Mouse (Mus musculus) monocyte, adult 5-6 weeks (primary cell): Measurements from ENCODE around the gene Bmper. TPM values are rescaled to one million over a fixed set of nuclear protein-coding genes. Genes with fewer than 3 reads are reported as not detected.

ENCODE experiments used
- ATAC-seq: fragments of 153-309, 156-312 bp; replicated peaks from 2 replicates; pipeline ENCODE4 v1.8.0; 2017; ENCODE audit warnings: mild to moderate bottlenecking; ENCODE audit not compliant: low TSS enrichment, insufficient number of reproducible peaks, severe bottlenecking, poor library complexity, low FRiP score
- total RNA-seq: library from RNA; stranded (forward); fragments of 200-1000, 200-491, 200-594 nt; gene quantifications from 3 replicates; pipeline ENCODE4 v1.2.3, GENCODE M21; 2017

Gene Bmper
- total RNA-seq, 1 experiment from 2014 or later: not detected

DNA sequence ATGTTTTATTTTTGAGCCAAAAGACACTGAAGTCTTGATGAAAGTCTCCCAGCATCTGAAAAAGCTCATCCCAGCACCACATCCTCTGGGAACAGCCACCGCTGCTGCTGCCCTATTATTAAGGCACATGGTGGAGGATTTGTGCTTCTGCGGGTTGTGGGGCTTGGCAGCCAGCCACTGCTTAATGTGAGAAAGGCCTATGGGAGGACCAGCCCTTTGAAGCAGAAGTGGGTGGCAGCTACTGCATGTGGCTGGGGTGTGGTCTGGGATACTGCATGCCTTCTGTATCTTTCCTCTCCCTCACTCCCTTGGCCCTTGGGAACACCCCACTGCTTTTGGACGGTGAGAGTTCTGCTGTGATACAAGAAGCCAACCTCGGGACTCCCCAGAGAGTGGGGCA lies 237.8 kb downstream of the Bmper start:
- ATAC-seq: no peak

GRCm38 (mm10) chr9:23462949-23463608 lies 240.2 kb downstream of the Bmper start:
- ATAC-seq: no peak

DNA sequence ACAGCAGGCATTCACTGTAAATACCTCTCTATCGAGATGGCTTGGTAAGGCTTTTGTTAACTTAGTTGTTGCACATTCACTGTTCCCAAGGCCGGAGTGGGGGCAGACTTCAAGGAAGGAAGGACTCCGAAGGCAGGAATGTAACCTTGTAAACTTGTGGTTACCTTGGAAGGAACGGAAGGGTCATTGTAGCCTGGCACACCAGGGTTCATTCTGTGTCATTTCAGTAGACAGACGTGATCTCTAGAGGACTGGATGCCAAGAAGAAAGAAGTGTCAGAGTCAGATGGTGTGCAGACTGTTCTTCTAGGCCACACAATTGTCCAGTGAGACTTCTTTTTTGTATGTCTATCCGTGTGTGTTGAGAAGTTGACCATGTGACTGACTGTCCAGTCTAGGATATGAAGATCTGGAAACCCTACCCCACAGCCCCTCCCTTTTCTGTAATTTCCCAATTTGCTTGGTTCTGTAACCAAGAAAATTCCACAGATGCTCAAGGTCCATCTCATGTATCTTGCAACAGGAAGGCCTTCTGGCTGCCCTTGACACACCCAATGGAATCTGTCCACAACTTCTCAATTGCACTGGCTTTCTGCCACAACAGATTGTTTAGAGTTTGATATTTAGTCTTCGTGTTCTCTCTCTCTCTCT lies 242.2 kb downstream of the Bmper start:
- ATAC-seq: no peak

GRCm38 (mm10) chr9:23469886-23470285 lies 247.0 kb downstream of the Bmper start:
- no peak for ATAC-seq

DNA sequence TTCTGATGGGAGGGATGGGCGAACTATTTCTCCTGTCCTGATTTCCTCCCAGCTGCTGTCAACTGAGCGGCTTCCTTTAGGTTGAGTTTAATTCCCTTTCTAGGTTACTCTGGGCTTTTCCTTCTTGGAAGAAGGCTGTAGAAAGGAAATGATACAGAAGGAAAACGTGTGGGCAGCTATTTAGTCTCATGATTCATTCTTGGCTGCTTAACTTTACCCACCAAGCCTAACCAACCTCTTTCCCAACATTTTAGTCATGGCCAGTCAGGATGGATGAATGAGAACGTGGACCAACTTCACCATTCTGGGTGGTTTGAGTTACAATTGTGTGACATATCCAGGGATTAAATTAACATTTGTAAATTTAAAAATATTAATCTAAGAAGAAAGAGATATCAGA lies 263.0 kb downstream of the Bmper start:
- no peak for ATAC-seq

GRCm38 (mm10) chr9:23486725-23487378 lies 264.0 kb downstream of the Bmper start:
- ATAC-seq: no peak

DNA sequence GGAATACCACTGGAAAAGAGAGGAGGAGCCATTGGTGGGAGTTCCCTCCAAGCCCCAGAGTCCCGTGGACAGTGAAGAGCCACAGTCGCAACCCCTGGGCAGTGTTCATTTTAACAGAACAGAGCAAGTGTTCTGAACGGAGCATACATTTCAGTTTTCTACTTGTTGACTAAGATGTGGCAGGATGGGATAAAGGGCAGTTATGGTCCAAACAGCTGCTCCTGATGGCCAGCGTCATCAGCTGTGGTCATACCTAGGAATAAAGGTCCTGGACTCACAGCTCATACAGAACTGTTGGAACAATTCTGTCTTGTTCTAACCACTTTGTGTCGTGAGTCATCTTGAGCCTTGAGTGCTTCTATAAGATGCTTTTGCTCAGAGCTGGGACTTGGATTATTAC lies 265.4 kb downstream of the Bmper start:
- no peak for ATAC-seq

- ATAC-seq: no peak
Measured at GRCm38 (mm10) chr9:23495400-23495799, 272.5 kb downstream of the Bmper start.

GRCm38 (mm10) chr9:23497626-23498025 lies 274.8 kb downstream of the Bmper start:
- no peak for ATAC-seq

DNA sequence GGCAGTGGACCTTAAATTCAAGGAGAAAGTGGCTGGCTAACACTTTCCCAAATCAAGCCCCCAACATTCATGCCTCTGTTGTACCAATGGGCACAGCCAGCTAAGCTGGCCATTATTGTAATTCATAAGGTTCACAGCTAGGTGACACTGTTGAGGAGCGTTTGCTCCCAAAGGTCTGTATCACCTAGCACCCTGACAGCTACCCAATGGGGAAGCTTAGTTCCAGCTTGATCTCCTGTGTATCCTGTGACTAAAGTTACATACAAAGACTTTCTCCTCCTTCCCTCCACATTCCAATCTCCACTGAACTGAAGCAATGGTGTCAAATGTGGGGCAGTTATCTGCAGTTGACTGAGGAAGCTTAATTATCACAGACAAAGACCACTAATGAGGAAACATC lies 311.0 kb downstream of the Bmper start:
- ATAC-seq: no peak
